ENCODE assay signal across 8 mouse cellular contexts in genomic region chr3:49755986-49756845, GRCm38 (mm10). TPM values are rescaled to one million over a fixed set of nuclear protein-coding genes. Genes with fewer than 3 reads are reported as not detected.
A peak's percentile ranks its signal among the peaks of the same experiment; 100 is the strongest.
DNase-seq lines count a peak whose midpoint lies in the region; ATAC-seq and TF ChIP-seq lines count a peak whose summit lies in the region.

No protein-coding gene starts in this region.

- WGBS in hindbrain, embryonic 14.5 days: 1% methylated on average over 36 of the region's 36 CpGs
- 5% methylated on average over 36 of the region's 36 CpGs for WGBS in liver, embryonic 13.5 days (ENCODE audit: insufficient replicate concordance)
- WGBS in neural tube, embryonic 13.5 days: under 1% methylated on average over 36 of the region's 36 CpGs
- 8% methylated on average over 36 of the region's 36 CpGs for WGBS in thymus, adult 2 months

- DNase-seq in ES-CJ7 (ENCODE audit: low read depth, low spot score): peak; percentile 17
- peak; percentile 37 for DNase-seq in adrenal gland, postnatal 14 days
- DNase-seq in gastrocnemius, adult 18-20 months (ENCODE audit: low spot score): peak; percentile 70
- DNase-seq in hindbrain, embryonic 14.5 days (ENCODE audit: low spot score): peak; percentile 59
- DNase-seq in liver, embryonic 13.5 days: no peak
- DNase-seq in layer of hippocampus, adult 18-20 months (ENCODE audit: low spot score in 2 of 2): no peak
- no peak for DNase-seq in thymus, adult 2 months

- TF ChIP-seq POLR2A in thymus, adult 2 months (IDR thresholded peaks at IDR 0.05; ENCODE audit: control insufficient read depth, extremely low read depth, insufficient read depth, low read length, poor library complexity): no peak

- peak overlapping the region; percentile 73 for H3K4me2 ChIP-seq in hindbrain, embryonic 14.5 days (replicated peaks)
- H3K4me2 ChIP-seq in liver, embryonic 13.5 days: peak overlapping the region; percentile 62
- H3K4me2 ChIP-seq in neural tube, embryonic 13.5 days: peak overlapping the region; percentile 76

- H3K9me3 ChIP-seq in hindbrain, embryonic 14.5 days (ENCODE audit: control insufficient read depth, low read length): no peaks in the 10 kb centered on the region
- no peaks in the 10 kb centered on the region for H3K9me3 ChIP-seq in liver, embryonic 13.5 days (replicated peaks)
- no peaks in the 10 kb centered on the region for H3K9me3 ChIP-seq in neural tube, embryonic 13.5 days

- H3K9ac ChIP-seq in hindbrain, embryonic 14.5 days: peak overlapping the region; percentile 72
- peak overlapping the region; percentile 36; the same call in 1 of the 2 replicates for H3K9ac ChIP-seq in liver, embryonic 13.5 days
- H3K9ac ChIP-seq in neural tube, embryonic 13.5 days: peak overlapping the region; percentile 79

- no peak for ATAC-seq in hindbrain, embryonic 14.5 days (ENCODE audit: low FRiP score)
- ATAC-seq in liver, embryonic 13.5 days (ENCODE audit: low read depth): no peak
- 0 out of 2 replicates have a peak, but pooled peaks have one; percentile 10 for ATAC-seq in neural tube, embryonic 13.5 days (ENCODE audit: low read depth)

- H3K27me3 ChIP-seq in hindbrain, embryonic 14.5 days (ENCODE audit: control insufficient read depth, insufficient read depth, low read length): no peaks in the 10 kb centered on the region
- H3K27me3 ChIP-seq in liver, embryonic 13.5 days: peaks cover 22% of the 10 kb centered on the region
- no peaks in the 10 kb centered on the region for H3K27me3 ChIP-seq in neural tube, embryonic 13.5 days
- H3K27me3 ChIP-seq in thymus, adult 2 months (ENCODE audit: control insufficient read depth, insufficient read depth, low read length): peaks cover 3% of the 10 kb centered on the region; the same call in 1 of the 2 replicates

- H3K4me1 ChIP-seq in hindbrain, embryonic 14.5 days (replicated peaks; ENCODE audit: control insufficient read depth, insufficient read depth, low read length): peaks cover 40% of the 10 kb centered on the region
- no peaks in the 10 kb centered on the region for H3K4me1 ChIP-seq in liver, embryonic 13.5 days (replicated peaks)
- H3K4me1 ChIP-seq in neural tube, embryonic 13.5 days (replicated peaks): peaks cover 52% of the 10 kb centered on the region
- H3K4me1 ChIP-seq in thymus, adult 2 months (replicated peaks; ENCODE audit: control insufficient read depth, insufficient read depth, low read length): no peaks in the 10 kb centered on the region

- peaks cover 6% of the 10 kb centered on the region; the same call in 1 of the 2 replicates for H3K36me3 ChIP-seq in hindbrain, embryonic 14.5 days (replicated peaks; ENCODE audit: control insufficient read depth, insufficient read depth)
- no peaks in the 10 kb centered on the region for H3K36me3 ChIP-seq in liver, embryonic 13.5 days
- H3K36me3 ChIP-seq in neural tube, embryonic 13.5 days: peaks cover 6% of the 10 kb centered on the region; the same call in 1 of the 2 replicates
- no peaks in the 10 kb centered on the region for H3K36me3 ChIP-seq in thymus, adult 2 months (ENCODE audit: control insufficient read depth, insufficient read depth, low read length)

- no peak for TF ChIP-seq CTCF in thymus, adult 2 months (IDR thresholded peaks at IDR 0.05; ENCODE audit: borderline replicate concordance, control insufficient read depth, extremely low read depth, insufficient read depth, low read length, poor library complexity)

- peak overlapping the region; percentile 55 for H3K4me3 ChIP-seq in hindbrain, embryonic 14.5 days (replicated peaks; ENCODE audit: low read length)
- peak overlapping the region; percentile 47 for H3K4me3 ChIP-seq in liver, embryonic 13.5 days (replicated peaks)
- H3K4me3 ChIP-seq in neural tube, embryonic 13.5 days: peak overlapping the region; percentile 71
- H3K4me3 ChIP-seq in thymus, adult 2 months (ENCODE audit: control insufficient read depth, insufficient read depth, low read length): no peak overlapping the region

- H3K27ac ChIP-seq in hindbrain, embryonic 14.5 days: peak overlapping the region; percentile 82
- H3K27ac ChIP-seq in liver, embryonic 13.5 days: 0 out of 2 replicates have a peak overlapping the region, but pooled peaks have one; percentile 34
- H3K27ac ChIP-seq in neural tube, embryonic 13.5 days (replicated peaks): peak overlapping the region; percentile 87
- H3K27ac ChIP-seq in thymus, adult 2 months (ENCODE audit: control insufficient read depth, insufficient read depth, low read length): no peak overlapping the region

RNA-seq across cellular contexts. Expression of gene Pcdh18, which starts 0.9 kb away (rescaled TPM):
- total RNA-seq in adrenal gland, postnatal 14 days (2021): 10.5 and 10.6 TPM in 2 replicates
- total RNA-seq in gastrocnemius, adult 18-20 months (2021): 1 to 10 TPM; 1.0 to 3.2 TPM
- 35.6 and 38.2 TPM in 2 replicates for polyA plus RNA-seq in hindbrain, embryonic 14.5 days (2014; fragmentation: Nextera tagmentation; extraction: Ambion mirVana)
- 2.7 and 4.0 TPM in 2 replicates for polyA plus RNA-seq in liver, embryonic 13.5 days (2015; fragmentation: Nextera tagmentation; extraction: Ambion mirVana)
- polyA plus RNA-seq in neural tube, embryonic 13.5 days (2015; fragmentation: Nextera tagmentation; extraction: Ambion mirVana): 26.5 and 30.9 TPM in 2 replicates
- total RNA-seq in layer of hippocampus, adult 18-20 months (2021): 1 to 10 TPM; 1.9 to 2.9 TPM
- 0.57 and 1.1 TPM in 2 replicates for polyA plus RNA-seq in thymus, adult 2 months (2012; rRNA removed)

Comparison
In these comparisons a context has a peak if more than half of its experiments do, and no peak if none do; other contexts are left out.
1. DNase-seq: peak in ES-CJ7 (single experiment), adrenal gland, postnatal 14 days (single experiment), gastrocnemius, adult 18-20 months (single experiment) and hindbrain, embryonic 14.5 days (single experiment); none in liver, embryonic 13.5 days (single experiment), layer of hippocampus, adult 18-20 months (0 of 2) and thymus, adult 2 months (single experiment).
2. Peak in every context shown above with its lines, with median percentiles within 50 percentile points of each other: H3K4me2 ChIP-seq and H3K9ac ChIP-seq.